Mouse (Mus musculus) NIH3T3 (cell line): ENCODE results near the gene D5Ertd579e.

Experiments
- DNase-seq: peaks from one replicate; pipeline ENCODE4 v3.0.0-alpha.2; 2012; ENCODE audit warnings: low read depth

The D5Ertd579e gene

GRCm38 (mm10) chr5:36695461-36696231, at the start of gene D5Ertd579e:
TSS of gene D5Ertd579e (minus strand) at chr5:36696024.
- DNase-seq, result peak; percentile 95

- DNase-seq, result peak; percentile 88
These were observed 46.5 kb upstream of the D5Ertd579e start for GRCm38 (mm10) chr5:36742126-36742848.

GRCm38 (mm10) chr5:36739829-36740228, 44.0 kb upstream of the D5Ertd579e start:
- DNase-seq, result peak; percentile 81

GRCm38 (mm10) chr5:36738799-36739615, 43.2 kb upstream of the D5Ertd579e start:
- peak; percentile 72 for DNase-seq

GRCm38 (mm10) chr5:36737765-36738164, 41.9 kb upstream of the D5Ertd579e start:
- no peak for DNase-seq

GRCm38 (mm10) chr5:36736009-36736408, 40.2 kb upstream of the D5Ertd579e start:
- no peak for DNase-seq

GRCm38 (mm10) chr5:36735106-36735505, 39.3 kb upstream of the D5Ertd579e start:
- no peak for DNase-seq

- no peak for DNase-seq
These were observed 37.6 kb upstream of the D5Ertd579e start for GRCm38 (mm10) chr5:36733405-36733804.

- peak; percentile 71 for DNase-seq
These were observed 36.3 kb upstream of the D5Ertd579e start for GRCm38 (mm10) chr5:36731901-36732652.

- peak; percentile 54 for DNase-seq
These were observed 34.9 kb upstream of the D5Ertd579e start for GRCm38 (mm10) chr5:36730689-36731088.

- no peak for DNase-seq
These were observed 34.1 kb upstream of the D5Ertd579e start for GRCm38 (mm10) chr5:36729923-36730322.

- DNase-seq, result no peak
These were observed 33.3 kb upstream of the D5Ertd579e start for GRCm38 (mm10) chr5:36729086-36729473.

- DNase-seq, result no peak
These were observed 32.7 kb upstream of the D5Ertd579e start for GRCm38 (mm10) chr5:36728403-36729085.

- peak; percentile 69 for DNase-seq
These were observed 32.0 kb upstream of the D5Ertd579e start for GRCm38 (mm10) chr5:36727776-36728175.

- DNase-seq, result no peak
These were observed 31.3 kb upstream of the D5Ertd579e start for GRCm38 (mm10) chr5:36727136-36727535.

- no peak for DNase-seq
These were observed 30.6 kb upstream of the D5Ertd579e start for GRCm38 (mm10) chr5:36726387-36726801.

- no peak for DNase-seq
These were observed 30.0 kb upstream of the D5Ertd579e start for GRCm38 (mm10) chr5:36725861-36726260.

GRCm38 (mm10) chr5:36724274-36724673, 28.4 kb upstream of the D5Ertd579e start:
- peak; percentile 78 for DNase-seq

GRCm38 (mm10) chr5:36723356-36723755, 27.5 kb upstream of the D5Ertd579e start:
- no peak for DNase-seq

GRCm38 (mm10) chr5:36722415-36722856, 26.6 kb upstream of the D5Ertd579e start:
- DNase-seq, result peak; percentile 92
